Mouse (Mus musculus): ENCODE data around the gene Zfp592. TPM values are rescaled to one million over a fixed set of nuclear protein-coding genes. Genes with fewer than 3 reads are reported as not detected.

Gene Zfp592
- polyA plus RNA-seq, 1 experiment from 2014 or later, result 14.1 TPM

Other genes starting within 250 kb of the Zfp592 start
- gene Iqgap1, start 167.7 kb upstream of the Zfp592 start, polyA plus RNA-seq (2015; fragmentation: Nextera tagmentation; extraction: Ambion mirVana), result 107 and 115 TPM in 2 replicates
- gene Zscan2, start 132.8 kb upstream of the Zfp592 start, polyA plus RNA-seq (2015; fragmentation: Nextera tagmentation; extraction: Ambion mirVana), result 2.7 and 2.9 TPM in 2 replicates
- gene Wdr73, start 92.4 kb upstream of the Zfp592 start, polyA plus RNA-seq (2015; fragmentation: Nextera tagmentation; extraction: Ambion mirVana), result 36.9 and 37.1 TPM in 2 replicates
- gene Nmb, start 88.6 kb upstream of the Zfp592 start, polyA plus RNA-seq (2015; fragmentation: Nextera tagmentation; extraction: Ambion mirVana), result 7.3 and 8.9 TPM in 2 replicates
- 221 and 229 TPM in 2 replicates for gene Sec11a, start 45.9 kb upstream of the Zfp592 start, polyA plus RNA-seq (2015; fragmentation: Nextera tagmentation; extraction: Ambion mirVana)
- gene Alpk3, start 63.9 kb downstream of the Zfp592 start, polyA plus RNA-seq (2015; fragmentation: Nextera tagmentation; extraction: Ambion mirVana), result 0.84 and 1.2 TPM in 2 replicates
- 0.10 TPM in 1 of 2 replicates, not detected in the other for gene Slc28a1, start 121.1 kb downstream of the Zfp592 start, polyA plus RNA-seq (2015; fragmentation: Nextera tagmentation; extraction: Ambion mirVana)
- gene Pde8a, start 219.9 kb downstream of the Zfp592 start, polyA plus RNA-seq (2015; fragmentation: Nextera tagmentation; extraction: Ambion mirVana), result 5.1 and 5.2 TPM in 2 replicates

Measured in lung, embryonic 15.5 days (tissue).